Mouse (Mus musculus) kidney, adult 11 months (tissue): ENCODE data around the gene Pcdh9.

ENCODE experiments used
- DNase-seq: peaks from one replicate; pipeline ENCODE4 v3.0.0; 2022

The Pcdh9 gene

GRCm38 (mm10) chr14:93350906-93351305, 539.6 kb downstream of the Pcdh9 start:
- DNase-seq = no peak

GRCm38 (mm10) chr14:93349166-93349565, 541.3 kb downstream of the Pcdh9 start:
- no peak for DNase-seq

GRCm38 (mm10) chr14:93347031-93347430, 543.4 kb downstream of the Pcdh9 start:
- DNase-seq = no peak

GRCm38 (mm10) chr14:93342781-93343180, 547.7 kb downstream of the Pcdh9 start:
- DNase-seq = no peak

- DNase-seq = no peak
Measured at GRCm38 (mm10) chr14:93341390-93341789, 549.1 kb downstream of the Pcdh9 start.

- no peak for DNase-seq
Measured at GRCm38 (mm10) chr14:93329247-93329646, 561.2 kb downstream of the Pcdh9 start.

GRCm38 (mm10) chr14:93317393-93317792, 573.1 kb downstream of the Pcdh9 start:
- DNase-seq = no peak

- DNase-seq = no peak
Measured at GRCm38 (mm10) chr14:93288361-93288760, 602.1 kb downstream of the Pcdh9 start.

- DNase-seq = no peak
Measured at GRCm38 (mm10) chr14:93287642-93288041, 602.8 kb downstream of the Pcdh9 start.

GRCm38 (mm10) chr14:93285136-93285535, 605.3 kb downstream of the Pcdh9 start:
- DNase-seq = no peak

- no peak for DNase-seq
Measured at GRCm38 (mm10) chr14:93284009-93284408, 606.5 kb downstream of the Pcdh9 start.

- DNase-seq = no peak
Measured at GRCm38 (mm10) chr14:93275661-93276060, 614.8 kb downstream of the Pcdh9 start.

GRCm38 (mm10) chr14:93274767-93275166, 615.7 kb downstream of the Pcdh9 start:
- DNase-seq = no peak

- DNase-seq = no peak
Measured at GRCm38 (mm10) chr14:93253411-93253810, 637.1 kb downstream of the Pcdh9 start.

GRCm38 (mm10) chr14:93240263-93240662, 650.2 kb downstream of the Pcdh9 start:
- DNase-seq = no peak

GRCm38 (mm10) chr14:93234333-93234732, 656.1 kb downstream of the Pcdh9 start:
- no peak for DNase-seq

- DNase-seq = no peak
Measured at GRCm38 (mm10) chr14:93233599-93233998, 656.9 kb downstream of the Pcdh9 start.

- DNase-seq = peak; percentile 80
Measured at GRCm38 (mm10) chr14:93214846-93215245, 675.6 kb downstream of the Pcdh9 start.

GRCm38 (mm10) chr14:93199791-93200190, 690.7 kb downstream of the Pcdh9 start:
- no peak for DNase-seq

GRCm38 (mm10) chr14:93182606-93183491, 707.6 kb downstream of the Pcdh9 start:
- no peak for DNase-seq

GRCm38 (mm10) chr14:93169201-93169600, 721.3 kb downstream of the Pcdh9 start:
- no peak for DNase-seq

- DNase-seq = no peak
Measured at GRCm38 (mm10) chr14:93168367-93168766, 722.1 kb downstream of the Pcdh9 start.

GRCm38 (mm10) chr14:93143414-93143813, 747.1 kb downstream of the Pcdh9 start:
- no peak for DNase-seq

GRCm38 (mm10) chr14:93142076-93142475, 748.4 kb downstream of the Pcdh9 start:
- no peak for DNase-seq

GRCm38 (mm10) chr14:93126993-93127392, 763.5 kb downstream of the Pcdh9 start:
- no peak for DNase-seq
